Mouse (Mus musculus): Measurements from ENCODE around the gene Tmprss7. TPM values are rescaled to one million over a fixed set of nuclear protein-coding genes. Genes with fewer than 3 reads are reported as not detected.

Tmprss7 gene
- polyA plus RNA-seq (2012; rRNA removed): 0.05 TPM in 1 of 2 replicates, not detected in the other

GRCm38 (mm10) chr16:45693558-45693957, at the start of gene Tmprss7:
TSS of gene Tmprss7 (minus strand) at chr16:45693658.

GRCm38 (mm10) chr16:45742615-45743476, 49.4 kb upstream of the Tmprss7 start, which contains the start of gene Abhd10:
TSS of gene Abhd10 (minus strand) at chr16:45742955.

GRCm38 (mm10) chr16:45724061-45724741, 30.7 kb upstream of the Tmprss7 start, which contains the start of gene Tagln3:
TSS of gene Tagln3 (minus strand) at chr16:45724608.

GRCm38 (mm10) chr16:45653934-45654332, 39.5 kb downstream of the Tmprss7 start, which contains the start of gene BC016579:
TSS of gene BC016579 (minus strand) at chr16:45654068.

GRCm38 (mm10) chr16:45610267-45610666, 83.2 kb downstream of the Tmprss7 start, which contains the start of gene Gcsam:
TSS of gene Gcsam (plus strand) at chr16:45610380.

Other genes with a start within 250 kb of the Tmprss7 start
- 0.54 and 1.0 TPM in 2 replicates for gene Gm609, start 200.7 kb downstream of the Tmprss7 start, polyA plus RNA-seq (2012; rRNA removed)
- gene Gm17783, start 161.6 kb downstream of the Tmprss7 start, polyA plus RNA-seq (2012; rRNA removed): 0.15 and 0.22 TPM in 2 replicates
- not detected in 2 replicates for gene Slc9c1, start 158.3 kb downstream of the Tmprss7 start, polyA plus RNA-seq (2012; rRNA removed)
- 0.14 and 0.16 TPM in 2 replicates for gene Gcsam, start 83.3 kb downstream of the Tmprss7 start, polyA plus RNA-seq (2012; rRNA removed)
- not detected in 2 replicates for gene BC016579, start 39.6 kb downstream of the Tmprss7 start, polyA plus RNA-seq (2012; rRNA removed)
- gene Tagln3, start 30.9 kb upstream of the Tmprss7 start, polyA plus RNA-seq (2012; rRNA removed): 0.79 and 1.1 TPM in 2 replicates
- 6.3 and 7.1 TPM in 2 replicates for gene Abhd10, start 49.3 kb upstream of the Tmprss7 start, polyA plus RNA-seq (2012; rRNA removed)

All from ovary, adult 2 months (tissue).